Mouse (Mus musculus) forebrain, embryonic 15.5 days (tissue): ENCODE measurements around the gene Gm10322. TPM values are rescaled to one million over a fixed set of nuclear protein-coding genes. Genes with fewer than 3 reads are reported as not detected.

ENCODE experiments used
- ATAC-seq: fragments of 200-750 bp; cut with Nextera tagmentation; replicated peaks from 2 replicates; pipeline ENCODE4 v1.8.0; 2017; ENCODE audit warnings: mild to moderate bottlenecking, moderate TSS enrichment, moderate library complexity
- H3K27ac ChIP-seq: fragments of 300-500 bp; sonication (generic); replicated peaks from 2 replicates; pipeline ENCODE4 v1.5.1; 2015; ENCODE audit warnings: mild to moderate bottlenecking, inconsistent platforms
- H3K27me3 ChIP-seq: fragments of 300-500 bp; sonication (generic); 2 replicates; pipeline ENCODE4 v1.6.1; 2015; ENCODE audit warnings: inconsistent platforms
- H3K36me3 ChIP-seq: fragments of 300-500 bp; sonication (generic); 2 replicates; pipeline ENCODE4 v1.6.1; 2015; ENCODE audit warnings: mild to moderate bottlenecking, inconsistent platforms
- H3K4me1 ChIP-seq: fragments of 300-500 bp; sonication (generic); 2 replicates; pipeline ENCODE4 v1.6.1; 2015; ENCODE audit warnings: inconsistent platforms
- H3K4me2 ChIP-seq: fragments of 300-500 bp; sonication (generic); replicated peaks from 2 replicates; pipeline ENCODE4 v1.6.1; 2015; ENCODE audit warnings: mild to moderate bottlenecking, inconsistent platforms
- H3K4me3 ChIP-seq: fragments of 300-500 bp; sonication (generic); 2 replicates; pipeline ENCODE4 v1.5.1; 2015; ENCODE audit warnings: mild to moderate bottlenecking, inconsistent platforms
- H3K9ac ChIP-seq: fragments of 300-500 bp; sonication (generic); replicated peaks from 2 replicates; pipeline ENCODE4 v1.6.1; 2015; ENCODE audit warnings: mild to moderate bottlenecking, inconsistent platforms
- H3K9me3 ChIP-seq: fragments of 300-500 bp; sonication (generic); 2 replicates; pipeline ENCODE4 v1.6.1; 2016; ENCODE audit warnings: inconsistent platforms
- WGBS: fragments of 180-500 bp; shearing (Covaris S2); methylation state at CpG from one replicate; pipeline ENCODE4 v1.1.7; 2015; ENCODE audit warnings: mixed read lengths; 5-methylcytosine and 5-hydroxymethylcytosine counted together
- polyA plus RNA-seq: library from polyadenylated mRNA; unstranded; fragments of >200 nt; fragmentation: Nextera tagmentation; extraction: Ambion mirVana; gene quantifications from 2 replicates; pipeline ENCODE4 v1.2.1, GENCODE M21; 2015

Gene Gm10322
- polyA plus RNA-seq, 1 experiment from 2014 or later = not detected

DNA sequence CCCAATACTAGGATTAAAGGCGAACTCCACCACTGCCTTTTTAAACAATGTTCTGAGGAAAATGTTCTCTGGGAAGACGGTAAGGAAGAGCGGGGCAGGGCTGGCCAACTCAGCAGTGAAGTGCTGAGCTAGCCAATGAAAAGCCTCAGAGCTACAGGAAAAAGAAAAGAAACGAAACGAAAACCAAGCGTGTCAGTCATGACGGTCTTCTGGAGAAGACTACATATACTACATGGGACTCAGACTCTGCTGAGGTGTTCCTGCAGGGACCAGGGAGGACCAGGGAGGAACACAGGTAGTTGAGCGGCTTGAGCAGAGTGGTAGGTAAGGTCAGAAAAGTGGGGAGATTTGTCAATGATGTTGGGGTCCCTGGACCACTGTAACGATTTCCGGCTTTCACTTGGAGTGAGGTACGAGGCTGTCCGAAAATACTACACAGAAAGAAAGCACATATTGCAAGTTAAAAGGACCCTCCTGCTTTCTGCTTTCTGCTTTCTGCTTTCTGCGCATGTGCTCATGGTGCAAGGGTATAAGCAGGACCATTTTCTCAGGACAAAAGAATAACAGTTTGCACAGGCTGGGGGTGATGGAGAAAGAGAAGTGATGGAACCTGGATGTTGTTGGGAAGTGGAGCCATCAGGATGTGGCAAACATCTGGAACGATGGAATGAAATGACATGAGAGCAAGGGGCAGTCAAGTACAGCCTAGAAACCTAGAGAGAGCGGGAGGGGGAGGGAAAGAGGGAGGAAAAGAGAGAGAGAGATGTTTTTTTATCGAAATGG is 21.1 kb downstream of the Gm10322 start:
- H3K9ac ChIP-seq = no peak overlapping the region
- no peaks in the 10 kb centered on the region for H3K27me3 ChIP-seq
- no peak for ATAC-seq
- no peak overlapping the region for H3K4me2 ChIP-seq
- WGBS = 80% methylated on average over 16 of the region's 16 CpGs
- no peak overlapping the region for H3K4me3 ChIP-seq
- no peaks in the 10 kb centered on the region for H3K4me1 ChIP-seq
- no peaks in the 10 kb centered on the region for H3K9me3 ChIP-seq
- no peak overlapping the region for H3K27ac ChIP-seq
- H3K36me3 ChIP-seq = no peaks in the 10 kb centered on the region

DNA sequence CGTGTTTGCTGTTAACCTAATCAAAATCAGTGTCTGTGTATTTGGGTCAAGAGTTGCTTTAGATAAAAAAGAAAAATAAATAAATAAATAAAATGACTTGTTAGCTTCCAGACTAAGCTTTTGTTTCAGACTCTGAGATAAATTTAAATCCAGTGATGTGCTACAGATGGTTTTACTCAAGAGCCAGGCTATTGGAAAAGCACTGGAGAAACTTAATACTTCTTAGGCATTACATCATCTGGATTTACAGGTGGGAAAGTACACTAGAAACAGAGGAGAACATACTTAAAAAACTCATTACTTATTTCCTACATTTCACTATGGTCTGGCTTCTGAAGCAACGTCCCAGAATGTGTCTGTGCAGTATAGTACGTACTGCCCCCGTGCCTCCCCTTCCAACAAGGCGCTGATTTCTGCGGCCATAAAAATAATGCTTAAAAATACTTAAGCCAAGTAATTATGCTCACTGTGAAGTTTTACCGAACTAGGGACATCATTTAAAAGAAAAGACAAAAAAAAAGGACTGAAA is 21.8 kb downstream of the Gm10322 start:
- ATAC-seq = no peak
- no peak overlapping the region for H3K4me3 ChIP-seq
- no peak overlapping the region for H3K27ac ChIP-seq
- no peak overlapping the region for H3K4me2 ChIP-seq
- WGBS = 85% methylated on average over 7 of the region's 7 CpGs
- H3K36me3 ChIP-seq = no peaks in the 10 kb centered on the region
- no peaks in the 10 kb centered on the region for H3K4me1 ChIP-seq
- no peak overlapping the region for H3K9ac ChIP-seq
- H3K27me3 ChIP-seq = no peaks in the 10 kb centered on the region
- no peaks in the 10 kb centered on the region for H3K9me3 ChIP-seq

DNA sequence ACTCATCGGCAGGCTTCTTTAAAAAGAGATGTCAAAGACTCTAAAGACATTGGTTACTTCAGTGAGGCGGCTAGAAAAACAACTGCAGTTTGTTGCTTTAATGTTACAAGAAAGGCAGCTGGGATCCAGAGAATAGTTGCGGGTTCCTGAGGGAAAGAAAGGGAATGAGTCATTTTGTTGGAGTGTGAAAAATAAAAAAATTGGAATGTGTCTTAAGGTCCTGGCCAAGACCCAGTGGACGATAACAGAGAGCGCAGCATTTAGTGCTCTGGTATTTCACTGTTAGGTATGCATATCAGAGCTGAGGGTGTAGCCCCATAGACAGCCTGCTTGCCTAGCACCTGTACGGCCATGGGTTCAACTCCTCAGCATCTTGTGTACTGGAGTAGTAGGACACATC is 22.7 kb downstream of the Gm10322 start:
- H3K27ac ChIP-seq = no peak overlapping the region
- ATAC-seq = no peak
- no peaks in the 10 kb centered on the region for H3K4me1 ChIP-seq
- no peaks in the 10 kb centered on the region for H3K36me3 ChIP-seq
- H3K4me2 ChIP-seq = no peak overlapping the region
- no peak overlapping the region for H3K4me3 ChIP-seq
- 79% methylated on average over 6 of the region's 6 CpGs for WGBS
- H3K27me3 ChIP-seq = no peaks in the 10 kb centered on the region
- H3K9me3 ChIP-seq = no peaks in the 10 kb centered on the region
- no peak overlapping the region for H3K9ac ChIP-seq

DNA sequence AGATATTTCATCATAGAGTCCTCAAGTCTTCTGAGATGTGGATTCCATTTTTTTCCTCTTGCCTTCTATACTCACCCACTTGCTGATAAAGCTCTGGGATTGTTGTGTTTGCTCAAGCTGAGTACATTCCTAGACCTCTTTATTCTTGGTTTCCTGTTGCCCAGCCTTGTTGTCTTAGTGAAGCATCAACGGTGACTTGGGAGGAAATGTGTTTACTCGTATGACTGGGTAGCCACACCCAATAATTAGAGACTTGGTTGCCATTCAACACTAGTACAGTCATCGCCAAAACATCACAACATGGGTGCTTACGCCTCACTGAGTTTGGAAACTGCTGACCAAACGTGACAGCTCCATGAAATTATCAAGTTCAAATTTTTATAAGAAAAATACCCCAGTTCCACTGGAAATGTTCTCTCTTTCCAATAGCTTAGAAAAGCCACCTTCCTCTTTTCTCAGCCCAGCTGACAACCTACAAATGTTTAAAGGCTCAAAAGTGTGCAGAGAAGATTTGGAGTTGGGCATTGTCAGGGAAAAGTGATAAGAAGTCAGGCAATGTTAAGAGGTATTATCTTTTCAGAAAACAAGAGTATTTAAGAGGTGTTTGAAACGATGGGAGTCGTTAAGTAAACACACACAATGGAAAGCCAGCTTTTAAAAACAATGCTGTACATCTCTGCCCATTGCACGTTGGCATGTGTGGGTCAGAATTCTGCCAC is 27.0 kb downstream of the Gm10322 start:
- Histone ChIP-seq H3K9me3 (no peaks in the 10 kb centered on the region), H3K9ac (no peak overlapping the region), H3K4me3 (no peak overlapping the region), H3K27me3 (no peaks in the 10 kb centered on the region), H3K36me3 (no peaks in the 10 kb centered on the region), H3K4me2 (no peak overlapping the region), H3K4me1 (no peaks in the 10 kb centered on the region), H3K27ac (no peak overlapping the region)
- 70% methylated on average over 8 of the region's 8 CpGs for WGBS
- no peak for ATAC-seq

DNA sequence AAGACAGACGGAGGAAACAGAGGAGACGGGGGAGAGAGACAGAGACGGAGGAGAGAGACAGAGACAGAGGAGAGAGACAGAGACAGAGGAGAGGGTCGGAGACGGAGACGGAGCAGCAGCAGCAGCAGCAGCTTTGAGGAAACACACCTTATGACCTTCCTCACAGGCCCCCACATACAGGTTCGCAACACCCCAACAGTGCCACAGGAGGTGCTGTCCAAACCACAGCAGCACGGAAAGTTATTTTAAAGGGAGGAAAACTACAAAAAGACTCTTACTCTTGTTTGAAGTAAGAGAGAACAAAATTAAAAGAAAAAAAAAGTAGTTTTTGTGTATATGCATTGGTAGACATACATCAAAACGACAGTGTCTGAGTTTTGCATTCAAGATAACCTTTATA is 27.8 kb downstream of the Gm10322 start:
- H3K9ac ChIP-seq = no peak overlapping the region
- H3K27ac ChIP-seq = no peak overlapping the region
- no peaks in the 10 kb centered on the region for H3K4me1 ChIP-seq
- no peaks in the 10 kb centered on the region for H3K9me3 ChIP-seq
- no peak overlapping the region for H3K4me2 ChIP-seq
- 86% methylated on average over 9 of the region's 9 CpGs for WGBS
- H3K36me3 ChIP-seq = no peaks in the 10 kb centered on the region
- ATAC-seq = no peak
- H3K4me3 ChIP-seq = no peak overlapping the region
- H3K27me3 ChIP-seq = no peaks in the 10 kb centered on the region

DNA sequence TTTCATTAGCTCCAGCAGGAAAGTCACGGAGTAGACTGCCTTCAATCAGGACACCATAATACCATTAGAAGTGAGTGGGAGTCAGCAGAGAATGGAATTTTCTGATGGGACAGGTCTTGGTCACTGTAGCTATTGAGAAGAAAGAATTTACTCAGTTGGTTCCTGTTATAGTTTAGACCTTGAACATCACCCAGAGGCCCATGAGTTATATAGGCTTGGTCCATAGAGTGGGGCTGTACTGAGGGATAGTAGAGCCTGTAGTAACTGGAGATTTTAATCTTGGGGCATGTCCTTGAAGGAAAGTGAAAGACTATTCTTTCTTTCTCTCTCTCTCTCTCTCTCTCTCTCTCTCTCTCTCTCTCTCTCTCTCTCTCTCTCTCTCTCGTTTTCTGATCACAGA is 28.8 kb downstream of the Gm10322 start:
- WGBS = 72% methylated on average over 2 of the region's 2 CpGs
- Histone ChIP-seq H3K9me3 (no peaks in the 10 kb centered on the region), H3K36me3 (no peaks in the 10 kb centered on the region), H3K4me1 (no peaks in the 10 kb centered on the region), H3K4me2 (no peak overlapping the region), H3K9ac (no peak overlapping the region), H3K27me3 (no peaks in the 10 kb centered on the region), H3K27ac (no peak overlapping the region), H3K4me3 (no peak overlapping the region)
- ATAC-seq = no peak

DNA sequence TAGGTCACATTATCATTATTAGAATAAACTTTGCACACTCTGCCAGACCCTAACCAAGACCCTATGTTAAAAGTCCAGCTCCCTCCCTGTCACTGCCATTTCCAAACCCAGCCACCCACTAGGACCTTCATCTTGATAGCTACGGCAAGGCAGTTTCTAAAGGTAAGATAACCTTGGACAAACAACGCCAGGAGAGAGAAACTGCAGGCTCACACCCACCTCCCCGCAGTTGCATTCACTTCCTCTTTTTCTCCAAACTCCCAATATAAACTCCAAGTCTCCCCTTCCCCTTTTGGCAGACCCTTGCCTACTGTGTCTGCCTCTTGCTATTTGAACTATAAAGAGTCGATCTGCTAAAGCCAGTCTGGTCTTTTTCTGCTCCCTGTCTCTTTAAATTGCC is 29.3 kb downstream of the Gm10322 start:
- Histone ChIP-seq H3K4me3 (no peak overlapping the region), H3K4me1 (no peaks in the 10 kb centered on the region), H3K27me3 (no peaks in the 10 kb centered on the region), H3K27ac (no peak overlapping the region), H3K9ac (no peak overlapping the region), H3K4me2 (no peak overlapping the region), H3K9me3 (no peaks in the 10 kb centered on the region), H3K36me3 (no peaks in the 10 kb centered on the region)
- 89% methylated on average over 4 of the region's 4 CpGs for WGBS
- ATAC-seq = no peak

DNA sequence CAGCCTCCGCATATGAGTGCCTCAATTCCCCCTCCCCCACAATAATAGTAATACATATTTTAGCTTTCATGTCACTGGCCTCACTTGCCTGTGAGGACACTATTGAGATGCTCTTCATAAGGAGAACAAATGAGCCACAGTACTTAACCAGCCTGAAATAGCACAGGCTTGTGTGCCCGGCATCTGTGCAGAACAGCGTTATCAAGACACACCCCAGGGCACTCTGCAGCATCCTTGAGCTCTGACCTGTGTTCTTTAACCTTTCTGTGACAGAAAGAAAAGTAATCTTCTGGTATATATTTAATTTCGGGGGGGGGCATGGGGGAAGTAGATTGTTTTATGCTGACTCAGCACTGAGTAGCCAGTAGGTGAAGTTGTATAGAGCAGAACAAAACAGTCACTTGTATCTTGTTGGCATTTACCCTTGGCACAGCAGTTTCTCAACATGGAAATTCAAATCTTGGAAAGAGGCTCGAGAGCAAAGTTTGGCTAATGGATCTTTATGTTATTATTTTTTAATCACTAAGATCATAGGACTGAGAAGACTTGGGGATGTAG is 31.0 kb downstream of the Gm10322 start:
- no peaks in the 10 kb centered on the region for H3K36me3 ChIP-seq
- H3K27me3 ChIP-seq = no peaks in the 10 kb centered on the region
- no peak overlapping the region for H3K27ac ChIP-seq
- H3K4me3 ChIP-seq = no peak overlapping the region
- H3K9me3 ChIP-seq = no peaks in the 10 kb centered on the region
- H3K9ac ChIP-seq = no peak overlapping the region
- H3K4me1 ChIP-seq = no peaks in the 10 kb centered on the region
- 90% methylated on average over 5 of the region's 5 CpGs for WGBS
- H3K4me2 ChIP-seq = no peak overlapping the region
- ATAC-seq = no peak

DNA sequence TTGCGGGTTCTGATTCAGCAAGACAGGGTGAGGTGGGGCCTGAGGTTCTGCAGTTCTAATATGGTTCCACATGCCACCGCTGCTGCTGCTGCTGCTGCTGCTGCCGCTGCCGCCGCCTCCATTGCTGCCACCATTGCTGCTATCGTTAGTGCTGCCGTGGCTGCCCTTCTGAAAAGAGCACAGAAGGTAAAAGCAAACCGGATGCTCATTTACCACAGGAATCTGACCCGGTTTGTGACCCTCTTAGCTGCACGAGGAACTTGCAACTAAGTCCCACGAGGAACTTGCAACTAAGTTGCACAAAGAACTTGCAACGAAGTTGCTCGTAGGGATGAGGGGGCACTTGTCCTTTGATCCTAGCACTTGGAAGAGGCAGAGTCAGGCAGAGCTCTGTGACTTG is 40.9 kb downstream of the Gm10322 start:
- no peaks in the 10 kb centered on the region for H3K4me1 ChIP-seq
- H3K4me2 ChIP-seq = no peak overlapping the region
- no peak overlapping the region for H3K27ac ChIP-seq
- no peaks in the 10 kb centered on the region for H3K36me3 ChIP-seq
- no peak overlapping the region for H3K9ac ChIP-seq
- no peak overlapping the region for H3K4me3 ChIP-seq
- 78% methylated on average over 13 of the region's 13 CpGs for WGBS
- no peak for ATAC-seq
- no peaks in the 10 kb centered on the region for H3K27me3 ChIP-seq
- no peaks in the 10 kb centered on the region for H3K9me3 ChIP-seq

DNA sequence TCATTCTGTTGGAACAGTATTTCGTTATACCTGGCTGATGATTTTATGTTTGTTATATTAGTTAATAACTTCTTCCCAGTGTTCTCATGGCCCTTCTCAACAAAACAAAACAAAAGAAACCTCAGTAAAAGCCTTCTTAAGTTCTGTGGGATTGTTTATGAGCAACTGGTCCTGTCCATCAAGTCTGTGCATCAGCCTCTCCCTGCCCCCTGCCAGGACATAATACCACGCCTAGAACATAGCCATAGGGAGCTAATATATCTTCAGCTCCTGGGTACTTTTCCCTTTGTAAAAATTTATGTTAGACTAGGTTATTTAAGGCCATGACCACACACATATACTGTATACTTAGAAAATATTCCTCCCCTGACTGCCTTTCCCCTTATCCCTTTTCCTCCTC is 48.9 kb downstream of the Gm10322 start:
- no peaks in the 10 kb centered on the region for H3K27me3 ChIP-seq
- no peak overlapping the region for H3K9ac ChIP-seq
- no peak overlapping the region for H3K4me2 ChIP-seq
- ATAC-seq = no peak
- H3K4me3 ChIP-seq = no peak overlapping the region
- H3K27ac ChIP-seq = no peak overlapping the region
- H3K4me1 ChIP-seq = peaks cover 11% of the 10 kb centered on the region
- H3K9me3 ChIP-seq = no peaks in the 10 kb centered on the region
- WGBS = 76% methylated on average over 2 of the region's 2 CpGs
- H3K36me3 ChIP-seq = no peaks in the 10 kb centered on the region

DNA sequence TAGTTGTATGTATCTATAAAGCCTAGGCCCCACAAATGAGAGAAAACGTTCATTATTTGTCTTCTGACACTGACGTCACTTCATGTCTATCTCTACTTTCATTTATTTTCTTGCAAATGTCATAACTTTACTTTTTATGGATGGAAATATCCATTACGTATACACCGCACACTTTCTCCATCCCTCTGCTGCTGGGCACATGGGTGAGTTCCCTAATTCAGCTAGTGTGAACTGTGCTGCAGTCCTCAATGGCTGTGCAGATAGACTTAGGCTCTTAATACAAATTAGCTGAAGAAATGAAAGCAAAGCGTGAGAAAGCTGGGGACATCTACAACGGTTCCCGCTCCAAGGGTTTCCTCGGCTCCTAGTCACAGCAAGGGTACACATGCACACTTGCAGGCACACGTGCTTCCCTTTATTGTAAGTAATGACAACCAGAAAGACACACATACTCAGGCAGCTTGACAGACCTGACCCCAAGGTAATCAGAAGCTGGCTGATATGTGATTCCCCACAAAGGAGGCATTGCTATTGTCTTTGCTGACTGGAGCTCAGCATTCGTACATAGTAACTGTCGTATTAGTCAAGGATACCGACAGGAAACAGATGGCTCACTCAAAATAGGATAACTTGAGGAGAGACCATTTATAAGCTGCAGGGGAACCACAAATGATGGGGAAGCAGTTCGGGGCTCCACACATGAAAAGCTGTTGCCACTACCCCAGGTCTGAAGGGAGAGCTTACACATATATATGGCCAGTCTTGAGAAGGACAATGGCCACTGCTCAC is 49.8 kb downstream of the Gm10322 start:
- Histone ChIP-seq H3K36me3 (no peaks in the 10 kb centered on the region), H3K9me3 (no peaks in the 10 kb centered on the region), H3K27ac (no peak overlapping the region), H3K4me1 (peaks cover 11% of the 10 kb centered on the region), H3K9ac (no peak overlapping the region), H3K4me2 (no peak overlapping the region), H3K27me3 (no peaks in the 10 kb centered on the region), H3K4me3 (no peak overlapping the region)
- no peak for ATAC-seq
- WGBS = 78% methylated on average over 13 of the region's 13 CpGs
